ENCODE assay signal across 17 mouse cellular contexts in the genomic region with DNA sequence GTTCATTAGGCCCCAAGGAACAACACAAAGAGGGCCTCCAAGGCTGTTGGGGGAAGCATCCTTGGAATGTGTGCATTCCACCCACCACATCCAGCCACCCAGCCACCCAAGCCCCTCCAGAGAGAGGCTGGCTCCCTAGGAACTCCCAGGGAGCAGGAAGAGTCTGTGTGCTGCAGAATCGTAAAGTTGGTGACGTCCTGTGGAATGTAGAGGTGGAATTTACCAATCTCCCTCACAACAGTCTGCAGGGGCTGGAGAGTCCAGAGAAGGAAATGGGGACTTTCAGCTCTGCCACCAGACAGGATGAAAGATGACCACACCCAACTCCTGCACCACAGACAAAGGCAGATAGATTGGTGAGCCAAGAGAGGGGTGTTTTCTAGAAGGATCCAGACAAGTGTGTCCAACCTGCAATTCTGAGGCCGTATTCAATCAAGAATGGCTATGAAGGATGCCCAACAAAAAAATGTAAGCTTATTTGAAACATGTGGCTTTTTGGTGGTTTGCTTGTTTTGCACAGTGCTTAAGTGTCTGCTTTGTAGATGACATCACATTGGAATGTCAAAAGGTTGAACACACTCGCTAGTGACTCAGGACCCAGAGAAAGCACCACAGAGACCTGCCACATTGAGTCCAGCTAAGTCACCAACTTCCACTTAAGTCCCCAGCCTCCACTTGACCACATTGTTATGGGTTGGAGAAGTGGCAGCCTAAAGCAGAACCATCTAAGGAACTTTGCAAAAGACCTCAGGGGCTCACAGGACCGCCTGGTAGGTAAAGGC. TPM values are rescaled to one million over a fixed set of nuclear protein-coding genes. Genes with fewer than 3 reads are reported as not detected.
DNase-seq lines count a peak whose midpoint lies in the region; ATAC-seq and TF ChIP-seq lines count a peak whose summit lies in the region.
"Had no signal": no experiment of that assay in that cellular context is flagged by ENCODE, and none has a peak within 500 bp of the region (broad histone marks: within the 10 kb centered on the region; RNA-seq: fewer than 3 reads in every experiment).

No protein-coding gene starts in this region.

- 40% methylated on average over 5 of the region's 5 CpGs for WGBS in heart, embryonic 13.5 days
- WGBS in embryonic facial prominence, embryonic 10.5 days: 72% methylated on average over 5 of the region's 5 CpGs

- H3K4me2 ChIP-seq in heart, embryonic 13.5 days: peak overlapping the region; percentile 16; the same call in 1 of the 2 replicates
- H3K4me2 ChIP-seq: forebrain, embryonic 13.5 days; kidney, embryonic 15.5 days had no signal

- H3K9me3 ChIP-seq in heart, embryonic 13.5 days: no peaks in the 10 kb centered on the region
- no peaks in the 10 kb centered on the region for H3K9me3 ChIP-seq in E14TG2a.4 (ENCODE audit: low read length)
- no peaks in the 10 kb centered on the region for H3K9me3 ChIP-seq in embryonic facial prominence, embryonic 10.5 days
- H3K9me3 ChIP-seq: forebrain, embryonic 13.5 days; kidney, embryonic 15.5 days; megakaryocyte, embryonic 14.5 days had no signal

- DNase-seq in heart, adult 11 months: no peak
- DNase-seq in embryonic facial prominence, embryonic 10.5 days (ENCODE audit: low spot score): no peak
- DNase-seq in lung, postnatal 25 days (ENCODE audit: low spot score): peak; percentile 53
- no peak for DNase-seq in right cerebral cortex, postnatal 25 days
- DNase-seq in spleen, adult 18-20 months: no peak
- DNase-seq in testis, postnatal 10 days (ENCODE audit: low spot score): no peak
- DNase-seq: cerebellum, adult 8-10 months; gastrocnemius, postnatal 14 days; liver; thymus, postnatal 25 days had no signal

- H3K27ac ChIP-seq in heart, embryonic 13.5 days (replicated peaks): peak overlapping the region; percentile 73
- H3K27ac ChIP-seq in embryonic facial prominence, embryonic 10.5 days (replicated peaks): peak overlapping the region; percentile 30; the same call in 1 of the 2 replicates
- H3K27ac ChIP-seq: forebrain, embryonic 13.5 days; kidney, embryonic 15.5 days had no signal

- H3K27me3 ChIP-seq in heart, embryonic 13.5 days (replicated peaks): no peaks in the 10 kb centered on the region
- peaks cover 2% of the 10 kb centered on the region; the same call in 1 of the 2 replicates for H3K27me3 ChIP-seq in E14TG2a.4 (ENCODE audit: insufficient read depth, low read length)
- H3K27me3 ChIP-seq in embryonic facial prominence, embryonic 10.5 days (replicated peaks; ENCODE audit: low read depth, poor library complexity, severe bottlenecking): peaks cover 15% of the 10 kb centered on the region

- no peak for TF ChIP-seq CTCF in E14TG2a.4 (conservative IDR thresholded peaks at IDR 0.05; ENCODE audit: low read length)

- H3K36me3 ChIP-seq in heart, embryonic 13.5 days: peaks cover 4% of the 10 kb centered on the region; the same call in 1 of the 2 replicates
- H3K36me3 ChIP-seq in E14TG2a.4 (ENCODE audit: insufficient read depth, low read length): peaks cover 38% of the 10 kb centered on the region
- 0 out of 2 replicates have a peak, but pooled peaks cover 2% of the 10 kb centered on the region for H3K36me3 ChIP-seq in embryonic facial prominence, embryonic 10.5 days (replicated peaks)
- H3K36me3 ChIP-seq: kidney, embryonic 15.5 days had no signal

- H3K4me3 ChIP-seq in heart, embryonic 13.5 days: no peak overlapping the region
- peak overlapping the region; percentile 37 for H3K4me3 ChIP-seq in E14TG2a.4 (replicated peaks; ENCODE audit: low read length)
- H3K4me3 ChIP-seq in embryonic facial prominence, embryonic 10.5 days: no peak overlapping the region
- H3K4me3 ChIP-seq: forebrain, embryonic 13.5 days; kidney, embryonic 15.5 days; megakaryocyte, embryonic 14.5 days had no signal

- H3K9ac ChIP-seq in heart, embryonic 13.5 days: peak overlapping the region; percentile 50; the same call in 1 of the 2 replicates
- H3K9ac ChIP-seq: forebrain, embryonic 13.5 days; kidney, embryonic 15.5 days had no signal

- H3K4me1 ChIP-seq in heart, embryonic 13.5 days: peaks cover 79% of the 10 kb centered on the region
- H3K4me1 ChIP-seq in E14TG2a.4 (replicated peaks; ENCODE audit: low read depth, low read length): peaks cover 87% of the 10 kb centered on the region
- H3K4me1 ChIP-seq in embryonic facial prominence, embryonic 10.5 days: peaks cover 32% of the 10 kb centered on the region

- no peak for ATAC-seq in heart, embryonic 13.5 days (ENCODE audit: extremely low read depth, insufficient number of reproducible peaks, low FRiP score, low TSS enrichment)
- ATAC-seq: CD4-positive, CD25-positive, alpha-beta regulatory T cell, adult 4 months; forebrain, embryonic 13.5 days; hindbrain, embryonic 16.5 days had no signal

RNA-seq across cellular contexts. Expression of a gene that starts 5.7 kb away (rescaled TPM):
- polyA plus RNA-seq in heart, embryonic 13.5 days (2015; fragmentation: Nextera tagmentation; extraction: Ambion mirVana): 9.6 and 10.7 TPM in 2 replicates
- 4.3 and 5.1 TPM in 2 replicates for polyA plus RNA-seq in embryonic facial prominence, embryonic 10.5 days (2016; fragmentation: Nextera tagmentation; extraction: Ambion mirVana)
- polyA plus RNA-seq: CD4-positive, CD25-positive, alpha-beta regulatory T cell, adult 4 months had no signal

RNA-seq across cellular contexts. Expression of a gene that starts 15.3 kb away (rescaled TPM):
- 0.12 and 0.17 TPM in 2 replicates for polyA plus RNA-seq in heart, embryonic 13.5 days (2015; fragmentation: Nextera tagmentation; extraction: Ambion mirVana)
- 0.05 and 0.20 TPM in 2 replicates for polyA plus RNA-seq in embryonic facial prominence, embryonic 10.5 days (2016; fragmentation: Nextera tagmentation; extraction: Ambion mirVana)
- polyA plus RNA-seq: CD4-positive, CD25-positive, alpha-beta regulatory T cell, adult 4 months had no signal
